Mouse (Mus musculus) G1E (cell line): ENCODE measurements at regions not wholly inside any gene's neighbourhood (a gene's known extent, or its start where the extent isn't known, plus 50 kb on each side); places are given as distances from the start of the nearest gene placed in this dataset.

Experiments used
- ATAC-seq: 2 replicates; pipeline ENCODE4 v1.8.0; 2016; ENCODE audit warnings: mild to moderate bottlenecking; ENCODE audit not compliant: insufficient number of reproducible peaks, poor library complexity, low FRiP score, severe bottlenecking; ENCODE audit errors: extremely low read depth
- DNase-seq: peaks from one replicate; pipeline ENCODE4 v3.0.0; 2012; ENCODE audit warnings: low spot score
- H3K27me3 ChIP-seq: 2 replicates; pipeline ENCODE4 v1.6.1; 2012; ENCODE audit warnings: mild to moderate bottlenecking, low read length, inconsistent platforms; ENCODE audit not compliant: insufficient read depth
- H3K36me3 ChIP-seq: replicated peaks from 2 replicates; pipeline ENCODE3; 2012; ENCODE audit warnings: mild to moderate bottlenecking, inconsistent platforms
- H3K4me1 ChIP-seq: 2 replicates; pipeline ENCODE4 v1.6.1; 2012; ENCODE audit warnings: low read depth, low read length, inconsistent platforms, mixed read lengths; ENCODE audit not compliant: insufficient read depth
- H3K4me3 ChIP-seq: 2 replicates; pipeline ENCODE4 v1.5.1; 2012; ENCODE audit warnings: low read depth, mild to moderate bottlenecking, inconsistent platforms, low read length, moderate library complexity, mixed read lengths
- H3K9me3 ChIP-seq: replicated peaks from 2 replicates; pipeline ENCODE4 v1.6.1; 2012; ENCODE audit warnings: inconsistent platforms
- CTCF ChIP-seq: IDR thresholded peaks from 2 replicates; pipeline ENCODE4 v1.5.1; 2012; ENCODE audit warnings: low read depth, low read length, inconsistent platforms, mixed read lengths
- GATA1 ChIP-seq: IDR thresholded peaks from 2 replicates; pipeline ENCODE4 v1.6.1; 2012; ENCODE audit warnings: borderline replicate concordance, low read length, inconsistent platforms, mixed read lengths
- GATA2 ChIP-seq: IDR thresholded peaks from 2 replicates; pipeline ENCODE4 v1.6.1; 2012; ENCODE audit warnings: low read depth, low read length, inconsistent platforms, borderline replicate concordance
- POLR2AphosphoS5 ChIP-seq: IDR thresholded peaks from 2 replicates; pipeline ENCODE4 v1.6.1; 2012; ENCODE audit warnings: low read depth, low read length, inconsistent platforms; ENCODE audit not compliant: insufficient replicate concordance
- TAL1 ChIP-seq: conservative IDR thresholded peaks from 2 replicates; pipeline ENCODE4 v1.6.1; 2012; ENCODE audit warnings: low read depth, low read length, inconsistent platforms, mixed read lengths

GRCm38 (mm10) chr15:36427334-36427733, 580.2 kb downstream of the Zfp706 start:
- no peak overlapping the region for H3K4me3 ChIP-seq
- H3K9me3 ChIP-seq = no peaks in the 10 kb centered on the region
- no peak for TF ChIP-seq GATA2
- TF ChIP-seq CTCF = no peak
- TF ChIP-seq POLR2AphosphoS5 = no peak
- TF ChIP-seq TAL1 = no peak
- no peak for TF ChIP-seq GATA1
- H3K4me1 ChIP-seq = no peaks in the 10 kb centered on the region
- no peak for DNase-seq
- no peak for ATAC-seq
- peaks cover 16% of the 10 kb centered on the region for H3K27me3 ChIP-seq
- no peaks in the 10 kb centered on the region for H3K36me3 ChIP-seq

GRCm38 (mm10) chr15:36425902-36426301, 581.7 kb downstream of the Zfp706 start:
- Histone ChIP-seq H3K9me3 (no peaks in the 10 kb centered on the region), H3K4me3 (no peak overlapping the region), H3K36me3 (no peaks in the 10 kb centered on the region), H3K27me3 (peaks cover 19% of the 10 kb centered on the region), H3K4me1 (no peaks in the 10 kb centered on the region)
- no peak for TF ChIP-seq GATA1
- ATAC-seq = no peak
- no peak for DNase-seq

GRCm38 (mm10) chr15:36424047-36424446, 583.5 kb downstream of the Zfp706 start:
- Histone ChIP-seq H3K9me3 (no peaks in the 10 kb centered on the region), H3K36me3 (no peaks in the 10 kb centered on the region), H3K4me3 (no peak overlapping the region), H3K4me1 (no peaks in the 10 kb centered on the region), H3K27me3 (peaks cover 32% of the 10 kb centered on the region)
- TF ChIP-seq CTCF (no peak), GATA2 (no peak), TAL1 (no peak), POLR2AphosphoS5 (no peak), GATA1 (no peak)
- no peak for DNase-seq
- no peak for ATAC-seq

GRCm38 (mm10) chr15:36422781-36423180, 584.8 kb downstream of the Zfp706 start:
- Histone ChIP-seq H3K4me1 (no peaks in the 10 kb centered on the region), H3K4me3 (no peak overlapping the region), H3K9me3 (no peaks in the 10 kb centered on the region), H3K27me3 (peaks cover 31% of the 10 kb centered on the region), H3K36me3 (no peaks in the 10 kb centered on the region)
- no peak for ATAC-seq
- TF ChIP-seq CTCF (no peak), GATA1 (no peak), POLR2AphosphoS5 (no peak), TAL1 (no peak), GATA2 (no peak)
- DNase-seq = no peak

- TF ChIP-seq GATA1 (no peak), CTCF (no peak), TAL1 (no peak), POLR2AphosphoS5 (no peak), GATA2 (no peak)
- no peak for ATAC-seq
- Histone ChIP-seq H3K9me3 (no peaks in the 10 kb centered on the region), H3K4me3 (no peak overlapping the region), H3K4me1 (no peaks in the 10 kb centered on the region), H3K27me3 (peaks cover 22% of the 10 kb centered on the region), H3K36me3 (no peaks in the 10 kb centered on the region)
- no peak for DNase-seq
These were observed 587.6 kb downstream of the Zfp706 start for GRCm38 (mm10) chr15:36419943-36420480.

GRCm38 (mm10) chr15:36417426-36417825, 590.1 kb downstream of the Zfp706 start:
- no peaks in the 10 kb centered on the region for H3K9me3 ChIP-seq
- ATAC-seq (no peak), DNase-seq (no peak)
- no peak for TF ChIP-seq GATA1
- TF ChIP-seq POLR2AphosphoS5 = no peak
- TF ChIP-seq TAL1 = no peak
- no peak for TF ChIP-seq CTCF
- no peak for TF ChIP-seq GATA2
- H3K27me3 ChIP-seq = peaks cover 22% of the 10 kb centered on the region
- H3K4me3 ChIP-seq = no peak overlapping the region
- no peaks in the 10 kb centered on the region for H3K36me3 ChIP-seq
- H3K4me1 ChIP-seq = no peaks in the 10 kb centered on the region

GRCm38 (mm10) chr15:36415552-36416249, 591.9 kb downstream of the Zfp706 start:
- ATAC-seq (no peak), DNase-seq (no peak)
- TF ChIP-seq GATA2 (no peak), POLR2AphosphoS5 (no peak), TAL1 (no peak), GATA1 (no peak), CTCF (no peak)
- H3K27me3 ChIP-seq = peaks cover 20% of the 10 kb centered on the region
- H3K9me3 ChIP-seq = no peaks in the 10 kb centered on the region
- H3K36me3 ChIP-seq = no peaks in the 10 kb centered on the region
- no peak overlapping the region for H3K4me3 ChIP-seq
- H3K4me1 ChIP-seq = no peaks in the 10 kb centered on the region
